Mouse (Mus musculus) spleen, adult 2 months (tissue): Measurements from ENCODE around the gene 4930518I15Rik. TPM values are rescaled to one million over a fixed set of nuclear protein-coding genes. Genes with fewer than 3 reads are reported as not detected.

ENCODE experiments used
- DNase-seq, 2 experiments: peaks; one replicate each; pipeline versions ENCODE4 v3.0.0 to v3.0.0-alpha.2; 2012 to 2021; ENCODE audit warnings: low spot score in 2 of 2, low read depth in 1 of 2
- H3K27ac ChIP-seq: fragments of 200-500 bp; 2 replicates; pipeline ENCODE4 v1.5.1; 2012; ENCODE audit warnings: low read length, inconsistent platforms; ENCODE audit not compliant: insufficient read depth
- H3K27me3 ChIP-seq: fragments of 200-500 bp; 2 replicates; pipeline ENCODE4 v1.6.1; 2012; ENCODE audit warnings: mild to moderate bottlenecking, moderate library complexity, low read length, inconsistent platforms; ENCODE audit not compliant: control insufficient read depth, insufficient read depth
- H3K36me3 ChIP-seq: fragments of 200-500 bp; 2 replicates; pipeline ENCODE4 v1.6.1; 2012; ENCODE audit warnings: mild to moderate bottlenecking, low read length, inconsistent platforms; ENCODE audit not compliant: control insufficient read depth, insufficient read depth
- H3K4me1 ChIP-seq: fragments of 200-500 bp; 2 replicates; pipeline ENCODE4 v1.6.1; 2011; ENCODE audit warnings: inconsistent platforms; ENCODE audit not compliant: control insufficient read depth, insufficient read depth, insufficient read length
- H3K4me3 ChIP-seq: fragments of 200-500 bp; 2 replicates; pipeline ENCODE4 v1.5.1; 2011; ENCODE audit warnings: mild to moderate bottlenecking, inconsistent platforms; ENCODE audit not compliant: insufficient read depth, insufficient read length; ENCODE audit errors: extremely low read depth
- CTCF ChIP-seq: fragments of 200-500 bp; IDR thresholded peaks from 2 replicates; pipeline ENCODE4 v1.5.1; 2011; ENCODE audit warnings: mild to moderate bottlenecking, inconsistent platforms; ENCODE audit not compliant: insufficient read depth, insufficient read length, insufficient replicate concordance; ENCODE audit errors: extremely low read depth
- POLR2A ChIP-seq: fragments of 200-500 bp; IDR thresholded peaks from 2 replicates; pipeline ENCODE4 v1.6.1; 2011; ENCODE audit warnings: low read depth, low read length, inconsistent platforms
- WGBS: fragments of 180-500 bp; shearing (Covaris S2); methylation state at CpG from one replicate; pipeline ENCODE4 v1.1.7; 2018; 5-methylcytosine and 5-hydroxymethylcytosine counted together
- polyA plus RNA-seq: library from polyadenylated mRNA; depleted of rRNA; stranded (reverse); fragments of >200 nt; gene quantifications from 2 replicates; pipeline ENCODE4 v1.2.3, GENCODE M21; 2012

4930518I15Rik gene
- polyA plus RNA-seq, 1 experiment = 1.5 TPM

- H3K36me3 ChIP-seq = peaks cover 20% of the 10 kb centered on the region
- no peaks in the 10 kb centered on the region; the same call in 1 of the 2 replicates for H3K4me1 ChIP-seq
- H3K27ac ChIP-seq = no peak overlapping the region
- WGBS = 90% methylated on average over 7 of the region's 7 CpGs
- no peaks in the 10 kb centered on the region for H3K27me3 ChIP-seq
- no peak for DNase-seq
- TF ChIP-seq CTCF (no peak), POLR2A (no peak)
- no peak overlapping the region for H3K4me3 ChIP-seq
These were observed 11.8 kb upstream of the 4930518I15Rik start for GRCm38 (mm10) chr2:156869554-156869953.

DNA sequence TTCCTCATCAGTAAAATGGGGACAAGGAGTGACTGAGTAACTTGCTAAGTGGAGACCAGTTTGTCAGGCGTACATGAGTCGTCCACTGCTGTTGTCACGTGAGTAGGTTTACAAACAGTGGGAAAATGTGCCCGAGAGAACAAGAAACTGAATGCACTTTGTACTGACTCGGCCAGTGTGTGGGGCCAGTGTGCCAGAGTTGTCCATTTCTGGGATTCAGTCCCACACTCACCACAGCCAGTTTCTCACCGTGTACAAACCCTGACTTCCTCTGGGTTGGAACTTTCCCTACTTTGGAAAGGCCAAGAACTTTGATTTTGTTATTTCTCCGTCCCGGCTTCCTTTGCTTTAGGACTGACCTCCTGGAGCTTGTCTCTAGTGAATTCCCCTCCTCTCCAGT is 11.2 kb upstream of the 4930518I15Rik start:
- Histone ChIP-seq H3K27ac (no peak overlapping the region), H3K4me3 (no peak overlapping the region), H3K27me3 (no peaks in the 10 kb centered on the region), H3K36me3 (peaks cover 17% of the 10 kb centered on the region), H3K4me1 (peaks cover 2% of the 10 kb centered on the region; the same call in 1 of the 2 replicates)
- no peak for TF ChIP-seq CTCF
- TF ChIP-seq POLR2A = no peak
- WGBS = 88% methylated on average over 8 of the region's 8 CpGs
- DNase-seq = no peak

DNA sequence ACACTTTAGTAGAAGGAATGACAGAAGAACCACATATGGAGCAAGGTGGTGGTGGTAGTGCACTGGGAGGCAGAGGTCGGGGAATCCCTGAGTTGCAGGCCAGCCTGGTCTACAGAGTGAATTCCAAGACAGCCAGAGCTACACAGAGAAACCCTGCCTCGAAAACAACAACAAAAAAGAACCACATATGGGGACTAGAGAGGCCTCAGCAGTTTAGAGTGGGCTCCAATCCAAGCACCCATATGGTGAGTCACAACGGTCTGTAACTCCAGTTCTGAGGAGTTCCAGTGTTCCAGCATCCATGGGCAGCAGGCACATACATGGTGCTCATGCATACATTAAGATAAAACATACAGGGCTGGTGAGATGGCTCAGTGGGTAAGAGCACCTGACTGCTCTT is 6.7 kb upstream of the 4930518I15Rik start:
- peaks cover 6% of the 10 kb centered on the region for H3K36me3 ChIP-seq
- 74% methylated on average over 3 of the region's 3 CpGs for WGBS
- 0 out of 2 replicates have a peak, but pooled peaks cover 3% of the 10 kb centered on the region for H3K4me1 ChIP-seq
- no peaks in the 10 kb centered on the region for H3K27me3 ChIP-seq
- H3K27ac ChIP-seq = no peak overlapping the region
- H3K4me3 ChIP-seq = no peak overlapping the region
- no peak for TF ChIP-seq POLR2A
- TF ChIP-seq CTCF = no peak
- no peak for DNase-seq

DNA sequence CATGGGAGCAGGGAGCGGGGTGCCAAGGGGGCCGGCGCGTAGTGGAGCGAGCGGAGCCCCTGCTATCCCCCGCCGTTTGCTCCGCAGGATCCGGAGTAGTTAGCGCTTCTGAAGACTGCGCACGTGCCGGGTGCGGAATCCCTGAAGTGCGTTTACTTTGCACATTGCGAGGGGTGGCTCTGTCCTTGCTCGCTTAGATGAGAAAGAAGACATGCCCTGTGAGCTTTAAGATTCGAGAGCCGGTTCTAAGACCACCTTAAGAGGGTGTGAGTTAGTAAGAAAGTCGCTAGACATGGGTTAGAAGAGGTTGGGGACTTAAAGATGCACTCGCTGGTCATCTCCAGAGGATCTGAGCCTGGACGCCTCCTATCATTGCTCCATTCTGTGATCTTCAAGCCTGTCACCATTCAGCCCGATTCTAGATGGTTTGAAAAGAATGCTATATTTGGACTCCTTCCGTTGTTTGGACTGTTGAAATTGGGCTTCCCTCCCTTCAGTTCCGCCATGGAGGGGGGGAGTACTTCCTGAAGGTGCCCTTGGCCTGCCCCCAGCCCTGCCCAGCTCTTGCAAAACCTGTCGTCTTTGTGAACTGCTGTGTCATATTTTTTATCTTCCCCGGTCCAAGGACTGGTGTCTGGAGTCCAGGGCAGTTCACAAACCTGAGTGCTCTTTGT is 5.9 kb upstream of the 4930518I15Rik start:
- TF ChIP-seq CTCF (no peak), POLR2A (no peak)
- Histone ChIP-seq H3K27me3 (no peaks in the 10 kb centered on the region), H3K4me1 (0 out of 2 replicates have a peak, but pooled peaks cover 3% of the 10 kb centered on the region), H3K27ac (peak overlapping the region; percentile 86), H3K36me3 (peaks cover 4% of the 10 kb centered on the region), H3K4me3 (peak overlapping the region; percentile 82)
- DNase-seq = peak in 1 of 2 experiments; percentile 39
- under 1% methylated on average over 28 of the region's 28 CpGs for WGBS

GRCm38 (mm10) chr2:156862772-156863486 is 5.2 kb upstream of the 4930518I15Rik start, which contains the start of gene Rab5if:
Gene Rab5if, plus strand, starts transcription at chr2:156863128.
- peak; percentile 34; the same call in 1 of the 2 replicates for TF ChIP-seq CTCF
- TF ChIP-seq POLR2A = peak; percentile 50; the same call in 1 of the 2 replicates
- WGBS = under 1% methylated on average over 98 of the region's 98 CpGs
- Histone ChIP-seq H3K27ac (peak within 1 kb of the TSS; percentile 92), H3K4me3 (peak within 1 kb of the TSS; percentile 82), H3K36me3 (peaks cover 3% of the 10 kb centered on the region), H3K27me3 (no peaks in the 10 kb centered on the region), H3K4me1 (peaks cover 6% of the 10 kb centered on the region; the same call in 1 of the 2 replicates)
- DNase-seq = peak; percentile 95 to 98

DNA sequence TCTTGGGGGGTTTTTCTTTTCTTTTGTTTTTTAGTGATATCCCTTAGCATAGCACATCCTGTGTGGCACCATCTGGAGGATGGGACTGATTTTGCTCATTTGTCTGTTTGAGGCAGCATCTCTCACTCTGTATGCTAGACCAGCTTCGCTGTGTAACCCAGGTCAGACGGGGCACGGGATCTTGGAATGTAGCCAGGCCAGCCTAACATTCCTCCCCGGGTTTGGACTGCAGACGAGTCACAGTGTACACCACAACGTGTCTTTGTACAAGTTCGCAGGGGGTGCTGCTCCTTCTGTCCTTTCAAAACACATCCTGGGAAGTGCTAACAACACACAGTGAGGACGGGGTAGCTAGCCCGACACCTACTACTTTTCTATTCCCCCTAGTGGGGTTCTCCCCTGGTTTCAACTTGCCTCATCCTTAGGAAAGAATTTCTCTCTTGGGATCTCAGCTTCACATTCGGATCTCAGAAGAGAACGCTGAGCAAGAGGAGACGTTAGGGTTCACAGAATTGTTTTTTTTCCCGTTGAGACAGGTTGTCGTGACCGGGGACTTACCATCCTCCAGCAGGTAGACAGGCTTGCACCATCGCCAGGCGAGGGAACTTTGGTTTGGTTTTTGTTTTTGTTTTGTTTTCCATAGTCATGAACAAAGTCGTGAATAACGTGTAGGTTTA is 4.4 kb upstream of the 4930518I15Rik start:
- peaks cover 7% of the 10 kb centered on the region; the same call in 1 of the 2 replicates for H3K4me1 ChIP-seq
- no peak for TF ChIP-seq POLR2A
- TF ChIP-seq CTCF = no peak
- DNase-seq = no peak
- no peaks in the 10 kb centered on the region for H3K27me3 ChIP-seq
- peaks cover 3% of the 10 kb centered on the region for H3K36me3 ChIP-seq
- peak overlapping the region; percentile 92 for H3K27ac ChIP-seq
- under 1% methylated on average over 19 of the region's 19 CpGs for WGBS
- peak overlapping the region; percentile 65 for H3K4me3 ChIP-seq
